Mouse (Mus musculus): ENCODE results near the gene Xylt1.

Gene Xylt1

DNA sequence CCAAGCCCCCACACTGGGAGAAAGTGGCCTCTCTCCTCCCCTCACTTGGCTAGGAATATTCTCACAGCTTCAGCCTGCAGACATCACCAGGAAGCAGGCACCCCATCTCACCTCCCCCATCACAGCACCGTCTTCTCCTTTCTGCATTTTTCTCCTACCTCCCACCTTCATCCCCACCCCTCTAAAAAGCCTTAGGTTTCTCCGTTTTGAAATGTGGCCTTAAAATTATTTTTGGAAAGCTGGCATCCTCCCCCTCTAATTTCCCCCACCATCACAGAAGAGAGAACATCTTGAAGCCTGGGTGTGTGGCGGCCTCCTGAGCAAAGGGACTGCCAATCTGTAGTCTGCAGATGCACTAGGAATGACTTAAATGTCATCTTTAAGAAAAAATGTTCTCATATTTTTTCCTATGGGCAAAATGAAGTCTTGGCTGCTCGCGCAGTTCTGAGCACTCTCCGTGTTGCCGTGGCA lies 291.4 kb downstream of the Xylt1 start:
- in situ Hi-C loops (cut with MseI, MboI) = no loop called here

DNA sequence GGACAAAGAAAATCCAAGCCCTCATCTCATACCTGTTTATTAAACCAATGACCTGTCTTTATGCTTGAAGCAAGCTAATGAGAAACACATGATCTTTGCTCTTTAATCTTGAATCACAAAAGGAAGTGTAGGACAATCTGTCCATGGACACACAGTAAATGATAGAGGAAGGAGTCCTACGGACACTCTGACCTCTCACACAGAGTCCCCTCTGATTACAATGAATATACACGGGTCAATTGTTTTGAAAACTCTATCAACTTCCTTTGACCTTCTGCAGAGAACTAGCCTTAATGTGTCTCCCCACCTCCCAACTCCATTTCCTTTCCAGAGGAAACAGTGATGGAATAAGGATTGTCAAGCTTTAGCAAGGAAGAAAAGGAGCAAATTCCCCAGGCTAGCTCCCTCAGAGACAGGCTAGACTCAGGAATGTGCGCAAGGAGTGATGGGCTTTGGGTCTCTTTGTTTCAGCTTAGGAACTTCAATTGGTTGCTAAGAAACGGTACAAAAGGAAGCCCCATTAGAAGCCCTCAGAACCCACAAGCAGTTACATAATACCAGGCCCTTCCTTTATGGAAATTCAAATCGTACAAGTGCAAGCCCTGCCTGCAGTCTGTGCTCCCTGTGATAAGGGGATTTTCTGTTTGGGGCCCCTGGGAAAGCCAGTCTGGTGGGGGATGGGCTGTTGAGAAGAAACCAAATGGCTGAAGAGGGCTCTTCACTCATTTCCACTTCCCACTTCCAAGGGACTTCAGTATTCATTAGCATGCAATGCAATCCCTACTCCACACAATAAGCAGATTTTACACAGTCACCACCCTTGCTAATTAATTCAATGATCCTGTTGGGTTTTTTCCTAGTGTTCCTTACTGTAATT lies 305.6 kb downstream of the Xylt1 start:
- in situ Hi-C loops (cut with MseI, MboI) = no loop called here

DNA sequence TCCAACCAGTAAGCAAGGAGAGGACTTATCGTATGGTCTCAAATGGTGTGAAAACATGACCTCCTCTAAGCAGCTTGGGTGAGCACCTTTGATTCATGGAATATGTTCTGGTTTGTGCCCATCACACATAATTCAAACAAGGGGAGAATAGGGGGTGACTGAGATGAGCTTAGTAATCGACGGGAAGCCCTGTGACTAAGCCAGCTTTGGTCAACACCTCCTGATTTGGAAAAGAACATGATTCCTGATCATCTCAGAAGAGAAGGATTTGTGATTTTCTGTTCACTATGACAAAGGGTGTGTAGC lies 306.2 kb downstream of the Xylt1 start:
- in situ Hi-C loops (cut with MseI, MboI) = no loop called here

- in situ Hi-C loops (cut with MseI, MboI) = no loop called here
Measured at GRCm38 (mm10) chr7:117695612-117696011, 314.8 kb downstream of the Xylt1 start.

DNA sequence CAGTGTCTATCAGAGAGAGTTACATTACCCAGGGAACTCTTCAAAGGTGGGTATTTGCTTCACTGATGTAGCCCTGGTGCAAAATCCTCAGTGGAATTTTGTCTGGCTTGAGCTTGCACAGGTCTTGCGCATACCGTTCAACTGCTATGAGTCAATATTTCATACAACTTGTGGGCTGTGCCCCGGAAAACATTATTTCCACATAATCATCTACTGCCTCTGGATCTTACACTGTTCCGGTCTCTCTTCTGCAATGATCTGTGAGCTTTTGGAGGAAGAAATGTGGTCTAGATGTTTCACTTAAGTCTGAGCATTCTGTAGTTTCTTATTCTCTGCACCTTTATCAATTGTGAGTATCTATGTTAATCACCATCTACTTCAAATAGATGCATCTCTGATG lies 316.9 kb downstream of the Xylt1 start:
- in situ Hi-C loops (cut with MseI, MboI) = no loop called here

DNA sequence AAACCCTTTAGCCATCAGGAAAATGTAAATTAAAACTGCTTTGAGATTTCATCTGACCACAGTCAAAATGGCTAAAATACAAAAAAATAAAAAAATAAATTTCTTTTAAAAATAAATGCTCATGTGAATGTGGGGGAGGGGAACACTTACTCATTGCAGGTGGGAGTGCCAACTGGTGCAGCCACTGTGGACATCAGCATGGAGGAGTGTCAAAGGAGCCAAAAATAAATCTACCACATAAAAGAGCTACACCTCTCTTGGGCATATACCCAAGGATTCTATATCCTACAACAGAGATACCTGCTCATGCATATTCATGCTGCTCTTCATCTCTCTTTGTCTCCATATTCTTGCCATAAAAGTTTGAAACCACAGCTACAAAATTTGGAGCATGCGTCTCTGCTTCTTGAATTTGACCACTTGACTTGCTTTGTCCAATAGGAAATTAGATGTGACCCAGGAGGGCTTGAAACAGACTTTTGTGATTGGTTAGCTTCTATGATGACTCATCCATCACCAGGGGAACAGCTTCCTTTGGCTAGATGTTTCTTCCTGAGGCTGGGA lies 317.9 kb downstream of the Xylt1 start:
- in situ Hi-C loops (cut with MseI, MboI) = no loop called here

DNA sequence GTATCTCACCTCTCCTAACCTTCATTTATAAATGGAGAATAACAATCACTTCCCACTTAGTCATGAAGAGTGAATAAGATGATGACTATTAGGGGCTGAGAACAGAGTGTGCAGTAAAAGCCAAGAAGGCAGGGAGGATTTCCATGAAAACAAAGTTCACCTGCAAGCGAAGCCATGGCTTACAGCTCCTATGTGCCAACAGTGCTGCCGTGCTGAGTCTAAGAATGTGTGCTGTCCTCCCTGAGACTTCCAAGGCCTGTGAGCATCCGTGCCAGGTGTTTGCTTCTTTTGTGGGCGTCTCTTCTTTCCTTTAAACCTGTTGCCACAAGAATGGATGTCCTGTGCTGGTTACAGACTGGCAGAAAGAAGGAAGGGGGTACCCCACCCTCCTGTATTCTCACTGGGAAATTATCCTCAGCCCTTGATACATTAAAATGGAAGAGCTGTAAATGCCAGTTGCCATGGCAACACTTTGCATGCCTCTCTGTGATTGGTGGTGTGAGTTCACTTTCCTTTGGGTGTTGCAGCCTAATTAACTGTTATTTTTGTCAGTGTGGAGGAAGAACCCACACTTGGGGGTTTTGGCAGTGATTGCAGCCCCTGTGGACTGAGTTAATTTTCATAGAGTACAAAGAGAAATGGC lies 318.7 kb downstream of the Xylt1 start:
- in situ Hi-C loops (cut with MseI, MboI) = no loop called here

- in situ Hi-C loops (cut with MseI, MboI) = no loop called here
Measured at GRCm38 (mm10) chr7:117700066-117700465, 319.3 kb downstream of the Xylt1 start.

GRCm38 (mm10) chr7:117709901-117710607 lies 329.3 kb downstream of the Xylt1 start:
- in situ Hi-C loops (cut with MseI, MboI) = no loop called here

GRCm38 (mm10) chr7:117716876-117717408 lies 336.2 kb downstream of the Xylt1 start:
- in situ Hi-C loops (cut with MseI, MboI) = no loop called here

DNA sequence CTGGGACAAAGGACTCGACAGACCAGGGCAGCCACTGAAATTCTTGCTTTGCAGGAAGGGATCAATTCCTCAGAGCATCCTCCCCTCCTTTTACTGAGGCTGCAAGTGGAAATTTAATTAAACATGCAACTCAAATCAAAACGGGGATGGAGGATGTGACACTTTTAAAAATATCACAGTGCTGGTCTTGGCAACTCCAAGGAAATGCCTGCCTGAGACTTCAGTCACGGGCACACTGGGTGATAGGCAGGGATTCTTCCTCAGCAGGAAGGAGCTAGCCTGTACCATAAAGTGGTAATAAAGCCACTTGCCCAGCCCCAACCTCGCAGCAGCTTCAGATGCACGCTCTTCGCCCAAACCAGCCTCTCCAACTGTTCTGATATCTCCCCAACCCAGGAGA lies 339.6 kb downstream of the Xylt1 start:
- in situ Hi-C loops (cut with MseI, MboI) = no loop called here
